Mouse (Mus musculus) left cerebral cortex, postnatal 25 days (tissue): ENCODE results near the gene Arl14ep. TPM values are rescaled to one million over a fixed set of nuclear protein-coding genes. Genes with fewer than 3 reads are reported as not detected.

ENCODE experiments used
- DNase-seq, 2 experiments: peaks; one replicate each; pipeline ENCODE4 v3.0.0; 2022; ENCODE audit warnings: low spot score in 2 of 2, mixed read lengths in 1 of 2
- intact Hi-C: fragments of 180-260 bp; cut with DNase I; formaldehyde crosslinking; loops from one replicate; pipeline ENCODE4 v1.15.1; 2025
- total RNA-seq, 2 experiments: library from RNA; stranded (reverse); gene quantifications; 2 replicates each; pipeline ENCODE4 v1.2.3; 2021

Arl14ep gene
- total RNA-seq, 2 experiments from 2014 or later, result 39.7 to 40.5 TPM

DNA sequence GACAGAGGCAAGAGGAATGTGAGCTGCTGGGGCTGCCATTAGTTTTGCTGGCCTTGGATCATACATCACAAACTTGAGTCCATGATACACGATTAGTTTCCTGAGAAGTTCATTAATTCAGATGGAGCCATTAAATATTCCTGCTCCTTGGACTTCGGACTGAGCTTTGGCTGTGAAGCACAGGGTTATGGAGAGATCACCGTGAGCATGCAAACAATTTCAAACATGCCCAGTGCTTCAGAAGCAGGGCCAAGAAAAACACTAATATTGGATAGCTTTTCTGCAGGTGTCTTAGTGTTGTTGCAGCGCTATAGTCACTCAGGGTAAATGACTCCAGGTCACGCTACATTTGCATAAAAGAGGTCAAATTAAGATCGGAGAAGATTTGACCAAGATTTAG is 15.3 kb downstream of the Arl14ep start:
- intact Hi-C loops, result loop anchor here (5.0 kb wide), 1 partner anchor 262 kb away; no protein-coding TSS in a partner anchor
- no peak for DNase-seq

DNA sequence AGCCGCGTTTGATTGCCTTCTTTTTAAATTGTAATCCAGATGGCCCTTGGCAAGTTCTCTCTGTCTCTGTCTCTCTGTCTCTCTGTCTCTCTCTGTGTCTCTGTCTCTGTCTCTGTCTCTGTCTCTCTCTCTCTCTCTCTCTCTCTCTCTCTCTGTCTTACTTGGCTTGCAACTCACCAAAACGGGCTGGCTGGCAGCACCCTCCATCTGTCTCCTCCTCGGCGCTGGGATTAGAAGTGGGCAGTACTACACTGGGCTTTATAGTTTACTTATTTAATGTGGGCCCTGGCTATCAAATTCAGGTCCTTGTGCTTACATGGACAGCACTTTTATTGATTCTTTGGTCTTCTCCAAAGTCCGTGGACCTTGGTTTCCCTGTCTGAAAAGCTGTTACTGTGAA is 18.1 kb downstream of the Arl14ep start:
- intact Hi-C loops, result loop anchor here (1.0 to 5.0 kb wide), 2 partner anchors 259 to 600 kb away; no protein-coding TSS in a partner anchor
- no peak for DNase-seq

DNA sequence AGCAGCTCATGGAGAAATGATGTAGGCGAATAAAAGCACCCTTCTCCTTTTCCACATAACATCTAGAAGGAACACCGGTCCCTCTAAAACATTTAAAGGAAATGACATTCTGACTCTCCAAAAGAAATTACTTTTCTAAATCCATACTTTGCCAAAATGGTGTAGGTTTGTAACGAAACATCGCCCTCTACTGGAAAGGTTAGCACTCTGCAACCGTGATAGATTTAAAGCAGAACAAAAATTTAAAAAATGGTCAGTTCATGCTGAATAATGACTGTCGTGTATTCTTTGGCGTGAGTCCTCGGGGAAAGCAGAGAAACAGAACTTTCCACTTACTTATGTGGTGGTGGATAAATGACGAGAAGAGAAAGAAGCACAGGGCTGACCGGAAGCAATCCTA is 18.6 kb downstream of the Arl14ep start:
- intact Hi-C loops, result loop anchor here (1.0 to 5.0 kb wide), 3 partner anchors 258 to 599 kb away; no protein-coding TSS in a partner anchor
- DNase-seq, result peak; percentile 48 to 52

DNA sequence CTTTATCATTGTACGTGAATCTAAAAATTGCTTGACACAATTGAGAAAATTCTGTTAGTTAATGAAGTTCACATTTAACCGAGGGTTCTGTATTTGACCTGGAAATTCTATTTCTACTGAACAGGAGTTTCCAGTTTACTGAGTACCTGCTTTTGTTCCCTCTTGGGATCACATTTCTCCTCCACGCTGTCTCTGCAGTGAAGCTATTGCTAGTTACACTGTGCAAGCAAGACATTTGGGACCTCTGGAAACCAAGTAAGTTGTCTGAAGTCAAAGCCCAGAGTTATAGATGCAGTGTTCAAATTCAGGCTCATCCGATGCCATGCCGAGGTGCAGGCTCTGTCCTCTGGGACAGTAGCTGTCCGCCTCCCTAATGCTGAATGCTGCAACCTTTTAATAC is 19.2 kb downstream of the Arl14ep start:
- no peak for DNase-seq
- intact Hi-C loops, result loop anchor here (1.0 to 5.0 kb wide), 2 partner anchors 258 to 524 kb away; no protein-coding TSS in a partner anchor

DNA sequence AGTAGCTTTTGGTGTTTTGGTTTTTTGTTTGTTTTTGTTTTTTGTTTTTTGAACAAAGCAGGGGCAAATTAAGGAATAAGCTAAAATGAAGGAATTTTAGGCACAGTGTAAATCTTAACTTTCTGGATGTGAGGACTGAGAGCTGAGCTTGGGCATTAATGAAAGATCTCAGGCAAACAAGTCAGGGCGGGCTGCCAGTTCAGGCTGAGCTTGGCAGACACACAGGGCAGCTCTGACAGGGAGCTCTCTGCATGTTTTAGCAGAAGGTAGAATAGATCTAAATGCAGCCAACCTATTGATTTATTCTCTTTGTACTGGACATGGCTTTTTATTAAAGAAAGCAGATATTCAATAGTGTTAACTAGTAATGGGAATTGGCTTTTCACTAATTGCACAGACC is 31.8 kb downstream of the Arl14ep start:
- peak in 1 of 2 experiments; percentile 22 for DNase-seq
- intact Hi-C loops, result no loop called here

DNA sequence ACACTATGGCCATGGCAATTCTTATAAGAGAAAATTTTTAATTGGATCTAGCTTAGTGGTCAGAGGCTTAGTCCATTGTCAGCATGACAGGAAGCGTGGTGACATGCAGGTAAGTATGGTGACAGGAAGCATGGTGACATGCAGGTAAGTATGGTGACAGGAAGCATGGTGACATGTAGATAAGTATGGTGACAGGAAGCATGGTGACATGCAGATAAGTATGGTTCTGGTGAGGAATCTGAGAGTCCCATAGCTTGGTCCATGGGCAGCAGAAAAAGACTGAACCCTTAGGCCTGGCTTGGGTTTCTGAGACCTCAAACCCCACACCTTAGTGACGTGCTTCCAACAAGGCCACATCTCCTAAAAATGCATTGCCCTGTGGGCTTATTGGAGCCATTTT is 38.5 kb downstream of the Arl14ep start:
- intact Hi-C loops, result no loop called here
- DNase-seq, result no peak

DNA sequence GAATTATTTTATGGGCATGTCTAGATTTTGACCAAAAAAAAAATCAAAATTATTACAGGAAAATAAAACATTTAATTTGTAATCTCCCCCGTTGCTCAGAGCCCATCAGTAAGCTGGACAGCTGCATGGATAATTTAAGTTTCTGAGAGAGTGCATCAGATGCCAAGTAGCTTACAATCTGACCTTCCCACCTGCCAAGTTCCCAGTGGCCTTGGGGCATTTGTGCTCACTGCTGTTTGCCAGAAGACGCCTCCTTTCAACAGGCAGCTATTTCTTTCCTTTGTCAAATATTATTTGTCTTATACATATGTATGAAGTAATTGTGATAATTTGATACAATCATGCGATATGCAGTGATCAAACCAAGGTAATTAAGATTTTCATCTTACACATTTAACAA is 44.3 kb downstream of the Arl14ep start:
- intact Hi-C loops, result no loop called here
- DNase-seq, result no peak

Other genes starting within 250 kb of the Arl14ep start
- gene Fshb, start 85.2 kb upstream of the Arl14ep start, total RNA-seq, result not detected